Mouse (Mus musculus) frontal cortex, postnatal 36 days (tissue): ENCODE data around the gene Tgif1.
A peak's percentile ranks its signal among the peaks of the same experiment; 100 is the strongest.

ENCODE experiments used
- DNase-seq, 2 experiments: peaks; one replicate each; pipeline ENCODE4 v3.0.0; 2022; ENCODE audit warnings: low spot score in 2 of 2

Gene Tgif1

GRCm38 (mm10) chr17:70853436-70853905 lies at the start of gene Tgif1:
Gene Tgif1, minus strand, starts transcription at chr17:70853546.
- DNase-seq: no peak

GRCm38 (mm10) chr17:70900660-70901059 lies 47.3 kb upstream of the Tgif1 start:
- DNase-seq: no peak

DNA sequence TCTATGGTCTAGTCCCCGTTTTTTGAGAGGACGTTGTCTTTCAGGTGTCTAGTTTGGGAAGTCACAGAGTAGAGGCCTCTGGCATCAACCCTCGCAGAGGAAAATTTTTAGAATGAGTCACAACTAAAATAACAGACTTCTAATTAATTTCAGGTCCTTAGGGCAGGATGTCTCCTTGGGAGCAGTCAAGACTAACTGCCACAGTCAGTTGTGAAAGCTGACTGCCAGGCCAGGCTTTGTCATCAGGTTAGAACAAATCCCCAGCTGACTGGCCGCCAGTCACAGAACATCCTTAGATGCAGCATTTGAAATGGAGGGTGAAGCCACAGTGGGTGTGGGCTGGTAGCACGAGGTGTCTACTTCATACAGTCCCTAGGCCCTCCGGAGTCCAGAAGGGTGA lies 46.3 kb upstream of the Tgif1 start:
- DNase-seq: no peak

DNA sequence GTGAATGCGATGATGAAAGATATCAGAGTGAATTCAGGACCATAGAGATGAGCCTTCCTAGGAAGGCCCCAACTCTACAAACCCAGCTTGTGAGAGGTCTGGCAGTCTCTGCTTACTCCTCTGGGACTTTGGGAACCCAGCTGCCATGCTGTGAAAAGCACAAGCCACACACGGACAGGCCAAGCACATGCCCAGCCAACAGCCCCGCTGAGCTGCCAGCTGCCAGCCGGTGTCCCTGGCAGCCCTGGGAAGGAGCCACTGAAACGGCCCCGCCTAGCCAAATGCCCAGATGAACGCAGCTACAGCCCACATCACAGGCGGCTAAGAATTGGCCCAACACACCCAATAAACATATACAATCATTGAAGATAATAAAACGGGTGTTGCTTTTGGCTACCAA lies 41.5 kb upstream of the Tgif1 start:
- DNase-seq: peak in 1 of 2 experiments; percentile 2

DNA sequence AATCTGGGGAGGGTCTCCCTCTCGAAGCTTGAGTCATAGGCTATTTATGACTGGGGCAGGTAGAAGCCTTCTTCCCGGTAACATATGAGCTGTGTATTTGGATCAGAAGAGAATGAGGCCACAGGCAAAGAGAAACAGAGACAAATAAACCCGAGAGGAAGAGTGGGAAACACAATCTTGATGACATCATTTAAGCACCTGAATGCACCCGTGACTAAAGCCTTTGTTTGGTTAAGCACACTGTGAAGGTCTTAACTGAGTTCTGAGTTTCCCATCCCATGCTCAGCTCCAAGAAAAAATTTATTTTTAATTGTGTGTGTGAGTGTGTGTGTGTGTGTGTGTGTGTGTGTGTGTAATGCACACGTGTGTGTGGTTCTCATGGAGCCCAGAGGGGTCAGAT lies 39.8 kb upstream of the Tgif1 start:
- DNase-seq: no peak

GRCm38 (mm10) chr17:70892288-70893096 lies 39.1 kb upstream of the Tgif1 start:
- no peak for DNase-seq

DNA sequence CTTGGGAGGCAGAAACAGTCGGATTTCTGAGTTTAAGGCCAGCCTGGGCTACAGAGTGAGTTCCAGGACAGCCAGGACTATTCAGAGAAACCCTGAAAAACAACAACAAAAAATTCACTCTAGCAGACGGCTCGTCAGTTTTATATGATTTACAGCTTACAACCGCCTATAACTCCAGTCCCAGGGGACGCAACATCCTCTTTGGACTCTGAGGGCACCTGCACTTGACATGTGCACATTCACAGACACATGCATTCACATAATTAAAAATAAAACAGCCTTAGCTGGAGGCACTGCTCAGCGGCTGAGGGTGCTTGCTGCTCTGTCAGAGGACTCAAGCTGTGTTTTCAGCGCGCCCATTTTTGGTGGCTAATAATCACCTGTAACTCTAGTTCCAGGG lies 37.2 kb upstream of the Tgif1 start:
- no peak for DNase-seq

DNA sequence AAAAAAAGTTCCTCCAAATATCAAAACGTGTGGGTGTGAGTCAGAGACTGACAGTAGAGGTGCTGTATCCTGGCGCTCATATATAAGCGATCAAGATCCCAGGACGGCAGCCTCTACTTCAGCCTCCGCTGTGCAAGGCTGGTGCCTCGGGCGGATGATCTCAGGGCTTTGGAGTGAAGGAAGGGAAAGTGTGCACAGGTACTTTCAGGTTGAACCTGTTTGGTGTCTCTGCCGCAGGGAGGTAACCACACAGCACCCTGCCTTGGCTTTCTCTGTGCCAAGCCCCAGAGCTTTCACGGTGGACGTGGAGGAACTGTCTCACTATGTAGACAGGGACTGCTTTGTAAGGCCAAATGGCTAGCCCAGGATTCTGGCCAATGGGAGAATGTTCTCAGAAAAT lies 35.3 kb upstream of the Tgif1 start:
- no peak for DNase-seq

- no peak for DNase-seq
Observed at GRCm38 (mm10) chr17:70887848-70888247, 34.5 kb upstream of the Tgif1 start.

- DNase-seq: no peak
Observed at GRCm38 (mm10) chr17:70886641-70887391, 33.5 kb upstream of the Tgif1 start.

- DNase-seq: no peak
Observed at GRCm38 (mm10) chr17:70885868-70886267, 32.5 kb upstream of the Tgif1 start.

- no peak for DNase-seq
Observed at GRCm38 (mm10) chr17:70881934-70882333, 28.6 kb upstream of the Tgif1 start.

DNA sequence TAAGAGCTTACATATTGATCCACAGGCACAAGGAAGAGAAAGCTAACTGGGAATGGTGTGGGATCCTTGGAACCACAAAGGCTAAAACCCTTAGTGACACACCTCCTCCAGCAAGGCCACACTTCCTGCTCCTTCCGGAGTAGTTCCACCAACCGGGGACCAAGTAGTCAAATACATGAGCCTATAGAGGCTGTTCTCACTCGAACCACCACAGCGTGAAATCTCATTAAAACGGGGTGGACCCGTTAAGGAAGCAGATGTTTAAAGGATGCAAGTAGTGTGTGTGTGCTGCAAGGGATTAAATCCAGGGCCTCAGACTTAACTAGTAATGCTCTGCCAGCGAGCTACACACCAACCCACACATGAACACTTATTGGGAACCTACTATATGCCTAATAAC lies 27.8 kb upstream of the Tgif1 start:
- no peak for DNase-seq

DNA sequence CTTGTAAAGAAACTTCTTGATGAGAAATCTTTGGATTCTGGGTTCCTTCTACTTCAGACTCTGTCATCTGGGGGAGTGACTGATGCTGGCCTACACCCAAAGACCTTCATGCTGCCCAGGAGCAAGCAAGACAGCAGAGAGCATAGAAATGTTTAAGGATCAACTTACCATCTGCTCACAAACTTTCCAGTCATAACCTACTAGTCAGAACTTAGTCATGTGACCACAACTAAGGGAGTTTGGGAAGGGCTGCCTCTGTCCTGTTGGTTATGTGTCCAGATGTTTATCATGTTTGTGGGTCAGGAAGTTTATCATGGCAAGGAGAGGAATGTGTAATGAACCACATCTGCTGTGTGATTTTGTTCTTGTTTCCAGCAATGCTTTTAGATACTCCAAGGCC lies 24.9 kb upstream of the Tgif1 start:
- no peak for DNase-seq

- DNase-seq: no peak
Observed at GRCm38 (mm10) chr17:70873778-70874124, 20.4 kb upstream of the Tgif1 start.

- DNase-seq: peak in 1 of 2 experiments; percentile 37
Observed at GRCm38 (mm10) chr17:70872936-70873777, 19.8 kb upstream of the Tgif1 start.

GRCm38 (mm10) chr17:70872094-70872929 lies 19.0 kb upstream of the Tgif1 start:
- DNase-seq: peak in 1 of 2 experiments; percentile 17

DNA sequence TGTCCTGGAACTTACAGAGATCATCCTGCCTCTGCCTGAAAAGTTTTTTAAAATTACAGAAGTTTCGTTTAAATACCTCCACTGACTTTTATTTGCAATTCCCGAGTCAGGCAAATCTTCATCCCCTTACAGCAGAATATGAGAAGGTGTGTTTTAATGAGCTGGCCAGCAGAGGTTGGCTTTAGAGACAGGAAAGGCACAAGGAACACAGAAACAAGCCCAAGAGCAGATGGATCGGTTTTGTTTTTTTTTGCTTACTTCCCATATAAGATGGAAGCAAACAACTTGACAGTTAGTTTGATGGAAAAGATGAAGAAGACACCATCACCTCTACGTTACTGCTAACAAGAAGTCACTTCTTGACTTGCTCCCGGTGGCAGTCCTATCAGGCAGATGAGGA lies 18.3 kb upstream of the Tgif1 start:
- DNase-seq: no peak

- no peak for DNase-seq
Observed at GRCm38 (mm10) chr17:70870581-70870980, 17.2 kb upstream of the Tgif1 start.

DNA sequence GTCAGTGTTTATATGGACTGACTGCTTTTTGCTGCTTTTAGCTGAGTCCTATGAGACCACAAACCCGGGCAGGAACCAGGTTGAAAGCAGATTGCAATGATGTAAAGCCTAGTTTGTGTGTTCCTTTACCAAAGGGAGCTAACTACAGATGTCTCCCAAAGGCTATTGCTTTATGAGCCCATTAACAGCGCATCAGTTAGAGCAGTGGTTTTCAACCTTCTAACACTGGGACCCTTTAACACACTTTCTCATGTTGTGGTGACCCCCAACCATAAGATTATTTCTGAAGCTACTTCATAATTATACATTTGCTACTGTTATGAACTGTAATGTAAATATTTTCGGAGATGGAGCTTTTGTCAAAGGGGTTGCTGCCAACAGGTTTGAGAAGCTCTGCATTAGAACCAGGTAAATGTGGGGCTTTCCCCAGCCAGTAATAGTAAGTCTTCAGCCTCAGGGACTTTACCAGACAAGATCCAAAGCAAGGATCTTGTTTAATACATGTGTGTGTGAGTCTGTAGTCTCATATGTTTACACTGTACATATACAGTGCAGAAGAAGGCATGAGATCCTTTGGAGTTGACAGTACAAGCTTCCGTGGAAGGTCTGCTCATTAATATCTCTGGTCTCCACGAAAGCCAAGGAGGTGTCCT lies 15.4 kb upstream of the Tgif1 start:
- DNase-seq: no peak
